Mouse (Mus musculus) heart, adult 9 months (tissue): Measurements from ENCODE around the gene Gm11273.
"Not testable (repeated sequence)": the region's sequence is repeated elsewhere in the genome, so short reads cannot be mapped to it uniquely, and the experiment has no call there.

Experiments
- DNase-seq, 2 experiments: peaks; one replicate each; pipeline ENCODE4 v3.0.0; 2022; ENCODE audit warnings: low spot score in 2 of 2

Gm11273 gene

DNA sequence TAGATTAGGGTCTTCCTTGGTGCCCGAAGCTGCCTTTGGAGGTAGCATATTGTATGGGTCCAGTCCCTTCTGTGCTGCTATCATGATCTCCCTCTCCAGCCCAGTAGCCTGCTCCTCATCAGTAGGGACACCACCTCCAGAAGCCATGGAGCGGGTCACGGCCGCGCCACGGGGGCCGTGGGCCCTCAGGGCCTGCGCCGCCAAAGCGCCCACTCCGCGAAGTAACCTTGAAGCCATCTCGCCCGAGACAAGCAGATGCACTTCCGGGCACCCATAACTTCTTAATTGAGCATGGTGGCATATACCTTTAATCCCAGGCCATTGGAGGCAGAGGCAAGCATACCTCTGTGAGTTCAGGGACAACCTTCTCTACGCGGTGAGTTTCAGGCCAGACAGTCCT is at the start of gene Gm11273:
Gene Gm11273, minus strand, starts transcription at position 237 of the 400 bp plus-strand sequence.
- not testable (repeated sequence) for DNase-seq

DNA sequence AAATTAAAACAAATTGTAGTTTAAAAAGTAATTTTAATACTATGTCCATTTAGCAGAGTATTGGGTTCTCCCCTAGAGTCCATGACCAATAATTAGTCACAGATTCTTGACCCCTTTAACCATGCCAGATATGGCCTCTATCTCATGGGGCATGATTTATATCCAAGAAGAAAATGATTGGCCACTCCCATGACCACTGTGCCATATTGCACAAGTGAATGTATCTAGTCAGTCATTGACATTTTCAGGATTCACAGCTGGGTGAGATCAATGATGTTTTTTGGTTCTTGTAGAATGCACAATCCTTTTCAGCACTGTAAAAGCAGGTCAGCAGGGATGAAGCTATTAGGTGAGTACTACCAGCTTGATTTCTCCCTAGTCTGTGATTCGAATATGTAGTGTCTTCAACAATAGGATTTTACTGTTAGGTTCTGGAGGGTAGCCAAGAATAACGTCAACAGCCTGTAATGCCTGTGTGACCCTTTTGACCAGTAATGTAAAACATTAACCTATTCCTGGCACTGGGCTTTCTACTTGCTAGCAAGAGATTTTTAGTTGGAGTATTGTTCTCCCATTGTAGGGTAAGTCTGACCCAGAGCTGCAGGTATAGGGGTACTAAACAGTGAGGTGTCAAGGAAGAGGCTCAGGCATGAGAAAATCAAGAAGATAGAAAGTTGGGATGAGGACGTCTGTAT is 49.3 kb upstream of the Gm11273 start:
- DNase-seq: no peak

DNA sequence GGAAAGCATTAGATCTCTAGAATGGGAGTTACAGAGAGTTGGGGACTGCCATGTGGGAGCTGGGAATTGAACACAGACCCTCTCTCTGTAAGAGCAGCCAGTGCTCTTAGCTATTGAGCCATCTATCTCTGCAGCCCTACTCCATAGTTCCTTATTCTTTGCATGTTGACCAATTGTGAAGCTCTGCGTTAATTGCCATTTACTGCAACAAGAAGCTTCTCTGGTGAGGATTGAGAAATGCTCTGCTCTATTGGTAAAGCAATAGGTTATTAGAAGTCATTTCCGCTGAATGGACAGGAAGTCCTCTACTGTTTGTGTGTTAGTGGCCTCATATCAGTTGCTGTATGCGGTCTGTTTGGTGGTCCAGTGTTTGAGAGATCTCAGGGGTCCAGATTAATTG is 48.3 kb upstream of the Gm11273 start:
- no peak for DNase-seq

GRCm38 (mm10) chr13:21542708-21543107 is 41.5 kb upstream of the Gm11273 start, which contains the start of gene Olfr1366:
TSS of gene Olfr1366 (minus strand) at chr13:21542808.
- no peak for DNase-seq

- DNase-seq: peak; percentile 87 to 90
Observed at GRCm38 (mm10) chr13:21530781-21531201, 29.6 kb upstream of the Gm11273 start, which contains the start of gene Zkscan8. TSS of gene Zkscan8 (minus strand) at chr13:21531120.

DNA sequence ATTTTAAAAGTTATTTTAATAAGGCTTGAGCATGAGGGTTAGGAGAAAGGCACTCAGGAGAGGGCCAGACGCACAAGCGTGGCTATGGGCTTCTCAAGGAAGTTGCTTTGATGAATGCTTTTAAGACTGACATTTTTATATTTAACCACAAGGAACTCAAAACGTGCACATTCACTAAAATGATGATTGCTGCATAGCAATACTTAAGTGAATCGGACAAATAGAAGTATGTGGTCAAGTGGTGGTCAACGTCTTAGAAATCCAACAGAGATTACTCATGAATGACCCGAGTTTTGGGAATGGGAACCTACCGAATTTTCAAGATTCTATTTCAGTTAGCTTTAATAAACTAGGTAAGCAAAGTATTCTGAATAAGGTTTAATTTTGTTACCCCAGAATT is 28.9 kb upstream of the Gm11273 start:
- DNase-seq: no peak

- peak; percentile 83 for DNase-seq
Observed at GRCm38 (mm10) chr13:21506221-21506649, 5.0 kb upstream of the Gm11273 start.

- DNase-seq: no peak
Observed at GRCm38 (mm10) chr13:21502296-21502695, 1.1 kb upstream of the Gm11273 start.

- DNase-seq: no peak
Observed at GRCm38 (mm10) chr13:21495080-21495479, 6.1 kb downstream of the Gm11273 start, which contains the start of gene AK157302. TSS of gene AK157302 (plus strand) at chr13:21495223.

- no peak for DNase-seq
Observed at GRCm38 (mm10) chr13:21492847-21493246, 8.4 kb downstream of the Gm11273 start.

DNA sequence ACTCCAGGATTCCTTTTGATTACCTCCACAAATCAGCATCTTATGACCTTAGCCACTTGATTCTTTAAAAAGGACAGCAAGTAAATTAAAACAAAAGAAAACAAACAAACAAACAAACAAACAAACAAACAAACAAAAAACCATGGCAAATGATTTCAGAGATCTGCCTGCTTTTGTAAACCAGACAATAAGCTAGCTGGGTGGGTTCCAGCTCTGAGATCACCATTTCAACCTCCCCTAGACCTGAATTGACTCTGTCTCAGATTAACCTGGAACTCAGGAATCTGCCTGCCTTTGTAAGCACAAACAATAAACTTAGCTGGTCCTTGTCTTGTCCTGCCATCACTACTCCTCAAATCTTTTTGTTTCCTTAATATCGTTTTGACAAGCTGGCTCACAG is 14.3 kb downstream of the Gm11273 start:
- DNase-seq: no peak

- peak; percentile 62 to 65 for DNase-seq
Observed at GRCm38 (mm10) chr13:21478759-21479670, 22.2 kb downstream of the Gm11273 start, which contains the start of the genes Zkscan4 and Gm10065. TSS of gene Zkscan4 (plus strand) at chr13:21478907. TSS of gene Gm10065 (minus strand) at chr13:21479441.

DNA sequence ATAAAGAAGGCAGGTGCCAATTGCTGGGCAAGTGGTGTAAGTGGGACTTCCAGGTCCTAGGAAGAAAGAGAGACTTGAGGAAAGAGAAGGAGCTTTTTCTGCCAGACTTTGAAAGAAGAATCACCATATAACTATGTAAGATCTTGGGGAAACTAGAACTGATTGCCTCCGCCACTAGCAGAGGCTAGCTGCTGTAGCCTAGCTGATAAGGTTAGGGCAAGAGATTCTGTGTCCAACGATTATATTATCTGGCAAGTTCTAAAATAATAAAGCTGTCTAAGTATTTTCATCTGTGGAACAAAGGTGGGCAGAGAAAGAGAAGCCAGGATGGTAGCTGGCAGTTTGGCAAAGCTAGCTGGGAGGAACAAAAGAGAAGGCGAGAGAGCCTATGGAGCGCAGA is 28.8 kb downstream of the Gm11273 start:
- no peak for DNase-seq

DNA sequence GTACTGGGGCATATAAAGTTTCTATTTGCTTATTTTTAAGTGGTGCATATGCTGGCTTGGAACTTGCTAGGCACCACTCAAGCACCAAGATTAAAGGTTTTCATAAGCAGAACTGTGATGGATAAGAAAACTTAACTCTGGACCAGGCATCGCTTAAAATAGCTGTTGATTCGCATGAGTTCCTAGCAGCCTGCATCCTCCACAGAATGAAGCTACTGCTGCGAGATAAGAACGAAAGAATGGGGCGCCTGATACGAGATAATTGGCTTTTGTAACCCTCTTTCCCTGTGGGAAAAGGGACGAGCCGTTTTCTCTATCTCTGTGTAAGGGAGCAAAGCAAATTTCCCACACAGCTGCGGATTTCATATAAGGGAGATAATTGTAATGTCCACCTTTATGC is 32.1 kb downstream of the Gm11273 start:
- DNase-seq: no peak

GRCm38 (mm10) chr13:21468061-21469019 is 32.9 kb downstream of the Gm11273 start, which contains the start of gene Nkapl:
TSS of gene Nkapl (minus strand) at chr13:21468509.
- peak; percentile 83 to 86 for DNase-seq

DNA sequence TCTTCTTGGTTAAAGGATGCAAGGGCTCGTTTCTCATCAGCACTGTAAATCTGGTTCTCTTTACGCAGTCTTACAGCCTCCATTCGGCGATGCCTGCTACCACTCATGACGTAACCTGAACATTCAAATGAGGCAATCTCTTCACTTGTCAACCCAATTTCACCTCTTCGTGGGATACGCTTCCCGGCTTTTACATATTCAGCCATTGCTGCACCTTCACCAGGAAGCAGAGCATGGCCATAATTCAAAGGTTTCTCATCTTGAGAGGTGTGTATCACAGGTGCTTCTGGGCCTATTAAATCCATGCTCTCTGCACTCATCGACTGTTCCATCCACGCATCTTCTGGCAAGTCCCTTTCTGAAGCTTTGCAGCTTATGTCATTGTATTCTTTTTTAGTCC is 33.9 kb downstream of the Gm11273 start:
- no peak for DNase-seq

DNA sequence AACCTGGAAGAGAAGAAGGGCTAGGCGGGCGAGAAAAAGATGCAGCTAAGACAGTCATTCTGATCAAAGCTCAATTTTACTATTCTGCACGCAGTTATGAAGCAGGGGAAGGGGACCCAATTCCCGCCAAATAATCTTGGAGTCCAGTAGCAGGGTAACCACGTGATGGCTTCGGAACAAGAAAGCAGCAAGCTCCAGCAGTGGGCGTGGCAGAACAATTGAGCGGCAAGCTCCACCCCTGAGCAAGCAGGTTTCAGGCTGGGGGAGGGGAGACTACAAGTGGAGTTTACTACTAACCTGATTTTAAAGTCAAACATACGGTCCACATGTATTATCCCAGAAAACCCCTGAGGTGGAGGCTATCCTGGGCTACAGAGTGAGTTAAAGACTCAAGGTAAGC is 38.7 kb downstream of the Gm11273 start:
- DNase-seq: not testable (repeated sequence)

DNA sequence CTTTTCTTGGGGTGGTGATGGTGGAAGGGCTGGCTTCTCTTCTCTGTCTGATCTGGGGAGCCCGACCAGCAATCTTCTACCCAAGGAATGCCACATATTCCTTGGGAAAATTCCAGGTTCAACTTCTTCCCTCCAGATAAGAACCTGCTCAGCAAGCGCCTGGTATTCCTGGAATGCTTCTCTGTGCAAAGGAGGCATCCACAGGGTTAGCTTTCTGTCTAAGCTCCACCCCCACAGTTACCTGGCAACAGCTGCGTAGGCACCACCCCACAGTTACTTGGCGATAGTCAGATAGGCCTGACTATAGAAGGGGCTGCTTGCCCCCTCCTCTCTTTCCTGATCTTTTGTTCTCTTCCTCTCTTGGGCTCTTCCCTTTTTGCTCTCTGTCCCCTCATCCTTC is 44.9 kb downstream of the Gm11273 start:
- no peak for DNase-seq

- no peak for DNase-seq
Observed at GRCm38 (mm10) chr13:21454133-21454532, 47.1 kb downstream of the Gm11273 start.

DNA sequence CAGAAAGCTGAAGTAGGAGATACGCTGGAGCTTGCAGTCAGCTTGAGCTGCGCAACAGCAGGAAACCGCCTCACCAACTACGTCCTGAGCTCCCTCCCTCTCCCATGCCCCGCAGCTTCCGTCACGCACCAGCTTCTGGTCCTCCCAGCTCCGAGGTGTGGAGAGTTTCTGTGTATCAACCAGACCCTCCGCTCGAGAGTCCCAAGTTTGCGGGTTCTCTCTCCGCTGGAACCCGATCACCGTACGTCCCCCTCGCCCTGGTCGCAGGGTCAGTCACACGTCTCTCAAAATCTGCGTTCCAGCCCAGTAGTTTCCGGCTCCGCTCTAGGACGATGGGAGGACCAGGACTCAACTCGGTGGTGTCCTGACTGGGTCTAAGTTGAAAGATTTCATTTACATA is 47.8 kb downstream of the Gm11273 start, which contains the start of gene Zscan26:
Gene Zscan26, minus strand, starts transcription at position 282 of the 400 bp plus-strand sequence.
- DNase-seq: peak; percentile 90 to 91

- DNase-seq: peak in 1 of 2 experiments; percentile 3
Observed at GRCm38 (mm10) chr13:21453042-21453441, 48.2 kb downstream of the Gm11273 start.
